Mouse (Mus musculus): ENCODE results near the gene Exo5. TPM values are rescaled to one million over a fixed set of nuclear protein-coding genes. Genes with fewer than 3 reads are reported as not detected.

Gene Exo5
- total RNA-seq, 2 experiments from 2014 or later, result 13.4 to 13.8 TPM

- peak; percentile 82 for ATAC-seq (ENCODE audit: poor library complexity, severe bottlenecking)
These were observed 15.2 kb downstream of the Exo5 start for GRCm38 (mm10) chr4:120909558-120910150.

DNA sequence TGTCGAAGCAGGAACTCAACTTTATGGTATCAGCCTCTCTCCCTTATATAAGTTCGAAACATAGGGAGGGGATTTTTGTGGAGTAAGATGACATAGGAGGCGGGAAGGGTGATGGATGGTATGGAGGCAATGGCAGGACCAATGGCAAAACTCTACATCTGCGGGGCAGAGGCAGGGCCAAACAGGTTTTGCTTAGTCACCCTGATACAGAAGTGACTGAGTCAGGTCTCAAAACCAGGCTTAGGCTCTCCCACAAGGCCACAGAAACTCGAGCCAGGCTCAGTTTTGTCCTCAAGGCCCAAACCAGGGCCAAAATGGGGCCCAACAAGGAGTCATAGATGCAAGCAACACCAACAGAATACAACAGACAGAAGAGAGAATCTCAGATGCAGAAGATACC is 19.2 kb downstream of the Exo5 start:
- 0 out of 2 replicates have a peak, but pooled peaks have one; percentile 28 for ATAC-seq (ENCODE audit: poor library complexity, severe bottlenecking)

DNA sequence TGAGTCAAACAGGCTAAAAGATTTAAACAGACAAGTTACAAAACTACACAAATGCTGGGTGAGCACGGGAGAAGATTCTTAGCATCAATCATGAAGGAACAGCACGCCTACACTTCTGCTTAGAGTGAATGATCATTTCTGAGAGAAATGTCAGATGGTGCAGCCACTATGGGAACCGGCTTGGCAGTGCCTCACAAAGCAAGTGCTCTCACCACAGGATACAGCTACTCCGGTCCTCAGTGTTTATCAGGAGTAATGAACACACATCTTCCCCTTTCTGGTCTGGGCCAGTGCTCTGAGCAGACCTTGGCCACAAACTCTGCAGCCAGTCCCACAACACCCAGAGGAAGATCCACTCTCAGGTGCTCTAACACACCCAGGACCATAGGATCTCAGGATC is 20.3 kb downstream of the Exo5 start:
- no peak for ATAC-seq (ENCODE audit: poor library complexity, severe bottlenecking)

- no peak for ATAC-seq (ENCODE audit: poor library complexity, severe bottlenecking)
These were observed 28.8 kb downstream of the Exo5 start for GRCm38 (mm10) chr4:120895810-120896584.

- no peak for ATAC-seq (ENCODE audit: poor library complexity, severe bottlenecking)
These were observed 29.6 kb downstream of the Exo5 start for GRCm38 (mm10) chr4:120895226-120895625.

DNA sequence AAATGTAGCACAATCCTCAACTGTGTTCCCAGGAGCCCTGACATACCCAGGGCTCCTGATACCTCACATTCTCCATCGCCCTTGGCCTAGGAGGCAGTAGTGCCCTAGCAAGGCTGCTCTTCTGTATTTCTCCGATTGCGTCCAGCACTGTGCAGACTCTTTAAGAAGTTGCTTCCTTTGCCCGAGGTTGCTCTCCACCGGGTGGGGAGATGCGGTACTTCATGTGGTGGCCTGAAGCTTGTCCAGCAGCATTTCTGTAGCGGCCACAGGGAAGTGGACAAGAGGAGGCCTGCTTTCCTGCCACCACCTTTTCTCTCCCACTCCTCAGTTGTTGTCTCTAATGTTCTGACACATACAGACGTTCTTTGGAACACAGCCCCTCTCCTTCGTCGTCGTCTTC is 30.2 kb downstream of the Exo5 start:
- no peak for ATAC-seq (ENCODE audit: poor library complexity, severe bottlenecking)

DNA sequence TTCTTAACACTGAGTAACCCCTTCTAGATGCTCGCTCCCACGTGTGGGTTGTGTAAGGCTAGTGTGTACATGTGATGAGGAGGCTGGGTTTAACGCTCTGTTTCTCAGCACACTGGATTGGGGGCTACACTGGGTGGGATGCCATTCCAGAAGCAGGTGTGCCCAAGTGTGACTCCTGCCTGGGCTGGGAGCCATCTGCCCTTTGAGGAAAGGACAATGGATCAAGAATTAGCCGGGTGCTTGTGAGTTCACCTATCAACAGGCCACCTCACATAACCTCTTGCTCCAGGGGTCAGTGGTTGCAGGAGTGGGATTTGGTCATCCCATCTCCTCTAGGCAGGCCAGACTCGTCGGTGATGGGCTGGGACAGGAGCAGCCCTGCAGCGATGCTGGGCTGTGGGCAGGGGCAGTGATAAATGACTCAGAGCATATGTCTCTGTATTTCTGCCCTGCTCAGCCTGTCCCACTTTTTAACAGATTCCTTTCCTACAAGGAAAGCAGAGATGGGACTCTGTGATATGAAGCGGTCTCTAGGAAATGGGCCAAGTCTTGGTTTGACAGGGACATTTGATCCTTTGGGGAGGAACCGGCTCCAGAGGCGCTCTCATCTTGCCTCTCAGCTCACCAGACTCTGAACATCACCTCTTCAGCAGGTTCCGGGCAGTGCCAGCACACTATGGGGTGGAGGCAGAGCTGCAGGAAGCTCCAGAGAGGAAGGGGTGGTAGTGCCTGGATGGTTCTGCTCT is 31.0 kb downstream of the Exo5 start:
- no peak for ATAC-seq (ENCODE audit: poor library complexity, severe bottlenecking)

DNA sequence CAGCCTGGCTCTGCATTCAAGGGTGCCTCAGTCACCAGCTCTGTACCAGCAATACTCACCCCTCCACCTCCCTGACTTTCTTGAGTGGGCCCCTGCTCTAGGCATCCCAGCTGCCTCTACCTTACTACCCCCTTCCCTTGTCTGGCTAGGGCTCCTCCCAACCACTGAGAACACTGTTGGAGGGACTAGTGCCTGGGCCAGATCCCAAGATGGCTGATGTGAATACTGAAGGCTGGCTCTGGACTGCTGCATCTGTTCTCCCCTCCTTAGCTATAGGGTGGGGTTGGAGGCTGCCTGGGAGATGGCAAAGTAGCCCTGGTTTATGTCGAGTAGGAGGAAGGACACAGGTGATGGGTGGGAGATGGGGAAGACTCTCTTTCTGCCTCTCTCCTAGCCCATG is 32.3 kb downstream of the Exo5 start:
- no peak for ATAC-seq (ENCODE audit: poor library complexity, severe bottlenecking)

- ATAC-seq (ENCODE audit: poor library complexity, severe bottlenecking), result no peak
These were observed 32.9 kb downstream of the Exo5 start for GRCm38 (mm10) chr4:120891960-120892359.

- no peak for ATAC-seq (ENCODE audit: poor library complexity, severe bottlenecking)
These were observed 33.9 kb downstream of the Exo5 start for GRCm38 (mm10) chr4:120890754-120891440.

GRCm38 (mm10) chr4:120888884-120889283 is 35.9 kb downstream of the Exo5 start:
- no peak for ATAC-seq (ENCODE audit: poor library complexity, severe bottlenecking)

- peak; percentile 74 for ATAC-seq (ENCODE audit: poor library complexity, severe bottlenecking)
These were observed 37.3 kb downstream of the Exo5 start for GRCm38 (mm10) chr4:120887381-120888112.

- no peak for ATAC-seq (ENCODE audit: poor library complexity, severe bottlenecking)
These were observed 38.0 kb downstream of the Exo5 start for GRCm38 (mm10) chr4:120886811-120887210.

GRCm38 (mm10) chr4:120886131-120886530 is 38.7 kb downstream of the Exo5 start:
- ATAC-seq (ENCODE audit: poor library complexity, severe bottlenecking), result no peak

- ATAC-seq (ENCODE audit: poor library complexity, severe bottlenecking), result no peak
These were observed 39.4 kb downstream of the Exo5 start for GRCm38 (mm10) chr4:120885208-120886120.

DNA sequence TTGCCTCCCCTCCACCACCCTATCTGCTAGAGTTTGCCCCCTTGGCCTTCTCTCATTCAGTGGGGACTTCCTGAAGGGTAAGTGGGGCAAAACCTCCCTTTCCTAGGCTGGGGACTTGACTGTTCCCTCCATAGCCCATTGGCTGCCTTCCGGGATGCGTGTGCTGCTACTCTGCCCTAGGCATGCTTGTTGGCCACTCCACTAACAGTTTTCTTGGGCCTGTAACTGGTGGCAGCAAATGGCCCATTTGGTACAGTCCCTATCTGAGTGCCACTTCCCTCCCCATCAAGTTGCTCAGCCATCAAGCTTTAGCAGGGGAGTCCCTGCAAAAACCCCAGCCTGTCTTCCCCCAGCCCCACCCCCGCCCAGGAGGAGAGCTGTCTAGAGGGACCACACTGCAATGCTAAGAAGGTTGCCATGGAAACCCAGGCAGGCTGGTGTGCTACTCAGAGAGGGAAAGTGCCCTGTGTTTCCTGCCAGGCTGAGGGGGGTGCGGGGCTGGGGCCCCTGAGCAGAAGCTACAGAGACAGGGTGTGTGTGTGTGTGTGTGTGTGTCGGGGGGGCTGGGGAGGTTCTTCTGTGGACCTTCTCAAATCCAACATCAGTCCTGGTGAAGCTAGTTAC is 42.7 kb downstream of the Exo5 start:
- ATAC-seq (ENCODE audit: poor library complexity, severe bottlenecking), result no peak

- ATAC-seq (ENCODE audit: poor library complexity, severe bottlenecking), result peak; percentile 76
These were observed 43.9 kb downstream of the Exo5 start for GRCm38 (mm10) chr4:120880731-120881432.

DNA sequence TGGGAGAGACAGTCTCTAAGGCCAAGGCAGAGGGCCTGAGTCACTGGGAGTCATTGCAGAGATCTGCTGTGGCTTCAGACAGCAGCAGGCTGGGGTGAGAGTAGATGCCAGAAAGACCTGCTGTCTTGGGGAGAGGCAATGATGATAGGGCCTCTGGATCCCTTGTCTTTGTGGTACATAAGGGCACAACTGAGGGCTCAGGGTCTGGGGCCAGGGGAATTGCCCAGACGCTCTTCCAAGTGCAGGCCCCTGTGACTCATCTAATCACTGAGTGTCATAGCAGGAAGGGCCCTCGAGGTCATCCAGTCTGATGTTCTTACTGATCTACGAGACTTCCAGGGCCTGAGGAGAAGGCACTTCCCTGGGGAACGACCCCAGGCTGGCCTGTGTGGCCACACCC is 45.4 kb downstream of the Exo5 start:
- ATAC-seq (ENCODE audit: poor library complexity, severe bottlenecking), result no peak
